Mouse (Mus musculus) hindbrain, embryonic 15.5 days (tissue): ENCODE data around the gene Bub1. TPM values are rescaled to one million over a fixed set of nuclear protein-coding genes. Genes with fewer than 3 reads are reported as not detected.
A peak's percentile ranks its signal among the peaks of the same experiment; 100 is the strongest.

Experiments
- ATAC-seq: fragments of 200-750 bp; cut with Nextera tagmentation; 2 replicates; pipeline ENCODE4 v1.8.0; 2017; ENCODE audit warnings: low read depth, moderate number of reproducible peaks, moderate TSS enrichment; ENCODE audit not compliant: low FRiP score
- H3K27ac ChIP-seq: fragments of 300-500 bp; sonication (generic); replicated peaks from 2 replicates; pipeline ENCODE4 v1.5.1; 2015; ENCODE audit warnings: mild to moderate bottlenecking, inconsistent platforms
- H3K27me3 ChIP-seq: fragments of 300-500 bp; sonication (generic); 2 replicates; pipeline ENCODE4 v1.6.1; 2015; ENCODE audit warnings: control low read depth, inconsistent platforms
- H3K36me3 ChIP-seq: fragments of 300-500 bp; sonication (generic); 2 replicates; pipeline ENCODE4 v1.6.1; 2015; ENCODE audit warnings: control low read depth, inconsistent platforms
- H3K4me1 ChIP-seq: fragments of 300-500 bp; sonication (generic); replicated peaks from 2 replicates; pipeline ENCODE4 v1.6.1; 2015; ENCODE audit warnings: control low read depth, inconsistent platforms
- H3K4me2 ChIP-seq: fragments of 300-500 bp; sonication (generic); 2 replicates; pipeline ENCODE4 v1.6.1; 2015; ENCODE audit warnings: moderate library complexity, mild to moderate bottlenecking, inconsistent platforms
- H3K4me3 ChIP-seq: fragments of 300-500 bp; sonication (generic); 2 replicates; pipeline ENCODE4 v1.5.1; 2015; ENCODE audit warnings: mild to moderate bottlenecking, inconsistent platforms
- H3K9ac ChIP-seq: fragments of 300-500 bp; sonication (generic); 2 replicates; pipeline ENCODE4 v1.6.1; 2015; ENCODE audit warnings: inconsistent platforms
- H3K9me3 ChIP-seq: fragments of 300-500 bp; sonication (generic); 2 replicates; pipeline ENCODE4 v1.6.1; 2016; ENCODE audit warnings: control low read depth, inconsistent platforms
- WGBS: fragments of 180-500 bp; shearing (Covaris S2); methylation state at CpG from one replicate; pipeline ENCODE4 v1.1.7; 2015; 5-methylcytosine and 5-hydroxymethylcytosine counted together
- polyA plus RNA-seq: library from polyadenylated mRNA; unstranded; fragments of >200 nt; fragmentation: Nextera tagmentation; extraction: Ambion mirVana; gene quantifications from 2 replicates; pipeline ENCODE4 v1.2.1, GENCODE M21; 2015

The Bub1 gene
- polyA plus RNA-seq, 1 experiment from 2014 or later: 10.9 TPM

DNA sequence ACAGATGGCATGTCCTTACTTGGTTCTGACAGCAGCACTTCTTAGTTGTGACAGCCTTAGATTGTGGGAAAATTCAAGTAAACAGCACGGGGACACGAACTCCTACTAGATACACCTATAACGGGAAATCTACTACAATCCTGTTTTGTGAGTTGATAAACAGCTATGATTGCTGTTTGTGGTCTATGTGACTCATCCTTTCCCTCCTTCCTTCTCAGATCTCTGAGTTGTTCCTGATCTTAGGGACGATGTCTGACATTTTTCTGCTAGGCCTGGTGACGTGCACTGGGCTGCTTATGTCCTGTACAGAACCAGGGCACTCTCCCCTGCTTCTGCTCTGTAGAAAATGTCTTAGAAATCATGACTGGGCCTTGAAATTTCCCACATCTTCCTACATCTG lies 70.1 kb downstream of the Bub1 start:
- H3K36me3 ChIP-seq: peaks cover 13% of the 10 kb centered on the region
- no peak overlapping the region for H3K27ac ChIP-seq
- no peaks in the 10 kb centered on the region for H3K27me3 ChIP-seq
- H3K4me2 ChIP-seq: no peak overlapping the region
- H3K4me1 ChIP-seq: 0 out of 2 replicates have a peak, but pooled peaks cover 6% of the 10 kb centered on the region
- ATAC-seq: no peak
- H3K9me3 ChIP-seq: no peaks in the 10 kb centered on the region
- WGBS: 96% methylated on average over 5 of the region's 5 CpGs
- no peak overlapping the region for H3K4me3 ChIP-seq
- no peak overlapping the region for H3K9ac ChIP-seq

DNA sequence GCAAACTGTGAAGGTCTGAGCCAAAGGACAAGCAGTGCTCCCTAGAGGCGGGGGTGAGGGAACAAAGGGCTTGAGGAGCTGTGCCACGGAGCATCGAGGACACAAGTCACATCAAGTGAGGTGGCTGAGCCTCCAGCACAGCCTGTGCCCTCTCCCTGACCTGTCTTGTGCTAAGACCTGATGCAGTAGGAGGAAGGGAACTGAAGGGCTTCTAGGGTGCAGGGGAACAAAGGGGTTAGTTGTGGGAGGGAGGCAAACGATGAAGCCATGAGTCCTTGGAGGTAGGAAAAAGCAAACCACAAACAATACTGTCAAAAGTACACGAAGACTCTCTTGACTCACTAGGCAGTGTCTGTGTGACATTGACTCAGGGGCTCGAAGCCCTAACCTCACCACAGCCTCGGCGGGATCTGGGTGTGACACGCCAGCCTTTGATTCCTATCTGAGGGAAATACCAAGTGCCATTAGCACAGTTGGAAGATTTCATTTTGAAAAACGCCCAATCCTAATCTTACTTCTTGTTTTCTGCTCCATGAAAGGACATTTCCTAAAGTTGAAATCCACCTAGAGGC lies 71.2 kb downstream of the Bub1 start:
- Histone ChIP-seq H3K27ac (no peak overlapping the region), H3K9ac (no peak overlapping the region), H3K4me1 (0 out of 2 replicates have a peak, but pooled peaks cover 6% of the 10 kb centered on the region), H3K4me2 (no peak overlapping the region), H3K4me3 (no peak overlapping the region), H3K27me3 (no peaks in the 10 kb centered on the region), H3K36me3 (peaks cover 13% of the 10 kb centered on the region), H3K9me3 (no peaks in the 10 kb centered on the region)
- ATAC-seq: no peak
- WGBS: 78% methylated on average over 10 of the region's 10 CpGs

DNA sequence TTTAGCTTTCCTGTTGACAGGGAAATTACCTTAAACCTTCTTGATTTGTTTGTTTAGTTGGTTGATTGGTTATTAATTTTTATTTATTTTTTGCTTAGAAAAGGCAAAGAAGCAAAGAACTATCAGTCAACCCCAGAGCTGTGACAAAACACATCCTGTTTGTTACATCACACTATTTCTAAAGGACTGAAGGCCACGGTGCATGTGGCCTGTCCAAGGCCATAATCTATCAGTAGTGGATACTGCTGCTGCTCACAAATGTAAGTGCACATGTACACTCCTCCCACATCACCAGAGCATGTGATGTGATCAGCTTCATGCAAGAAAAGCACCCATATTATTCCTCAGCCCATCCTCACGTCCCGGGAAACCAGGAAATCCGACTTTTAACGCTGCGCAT lies 71.7 kb downstream of the Bub1 start:
- 92% methylated on average over 6 of the region's 6 CpGs for WGBS
- Histone ChIP-seq H3K4me1 (0 out of 2 replicates have a peak, but pooled peaks cover 6% of the 10 kb centered on the region), H3K9me3 (no peaks in the 10 kb centered on the region), H3K27me3 (no peaks in the 10 kb centered on the region), H3K36me3 (peaks cover 13% of the 10 kb centered on the region), H3K27ac (no peak overlapping the region), H3K9ac (no peak overlapping the region), H3K4me3 (no peak overlapping the region), H3K4me2 (no peak overlapping the region)
- no peak for ATAC-seq

DNA sequence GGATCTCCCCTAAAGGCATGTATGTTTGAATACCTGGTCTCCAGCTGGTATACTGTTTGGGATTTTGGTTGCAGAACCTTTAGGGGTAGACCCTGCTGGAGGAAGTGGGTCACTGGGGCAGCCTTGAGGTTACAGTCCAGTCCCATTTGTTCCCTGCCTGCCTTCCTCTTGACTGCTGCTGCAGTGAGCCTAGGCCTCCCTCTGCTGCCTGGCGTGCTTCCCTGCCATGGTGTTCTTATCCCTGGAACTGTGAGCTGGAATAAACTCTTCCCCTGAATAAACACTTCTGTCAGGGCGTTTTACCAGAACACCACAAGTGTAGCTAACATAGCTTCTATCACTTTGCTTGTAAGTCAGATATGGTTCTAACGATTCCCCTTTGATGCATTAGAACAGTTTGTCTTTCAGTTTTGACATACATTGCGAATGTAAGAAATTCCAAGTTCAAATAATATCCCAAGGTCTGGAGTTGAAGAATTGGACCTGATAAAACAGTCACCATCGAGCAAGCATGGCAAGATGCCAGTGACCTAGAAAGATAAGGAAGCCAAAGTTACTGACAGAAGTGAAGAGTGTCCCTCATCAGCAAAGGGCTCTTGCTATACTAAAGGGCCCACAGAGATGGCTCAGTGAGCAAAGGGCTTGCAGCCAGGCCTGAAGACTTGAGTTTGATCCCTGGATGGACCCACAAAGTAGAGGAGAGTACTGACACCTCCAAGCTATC lies 72.3 kb downstream of the Bub1 start:
- Histone ChIP-seq H3K4me3 (no peak overlapping the region), H3K4me2 (no peak overlapping the region), H3K27me3 (no peaks in the 10 kb centered on the region), H3K36me3 (peaks cover 13% of the 10 kb centered on the region), H3K9ac (no peak overlapping the region), H3K9me3 (no peaks in the 10 kb centered on the region), H3K27ac (no peak overlapping the region), H3K4me1 (0 out of 2 replicates have a peak, but pooled peaks cover 6% of the 10 kb centered on the region)
- 95% methylated on average over 5 of the region's 5 CpGs for WGBS
- ATAC-seq: no peak

DNA sequence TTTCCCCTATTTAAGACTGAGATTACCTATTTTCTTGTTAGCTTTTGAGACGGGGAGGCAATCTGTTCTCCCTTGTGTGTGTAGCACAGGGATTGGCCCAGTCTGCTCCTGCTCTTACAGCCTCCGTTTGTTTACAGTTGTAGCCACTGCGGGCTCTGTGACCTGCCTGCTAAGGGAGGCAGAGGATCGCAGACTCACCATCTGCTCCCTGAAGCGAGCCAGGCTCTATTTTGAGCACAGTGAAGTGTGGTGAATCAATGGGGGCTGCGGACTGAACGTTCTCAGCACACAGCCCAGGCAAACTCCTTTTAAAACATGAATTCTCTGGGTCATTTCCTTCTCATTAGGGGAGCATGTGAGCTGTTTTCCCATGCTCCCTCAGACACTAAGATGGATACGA lies 74.5 kb downstream of the Bub1 start:
- Histone ChIP-seq H3K9ac (no peak overlapping the region), H3K4me1 (0 out of 2 replicates have a peak, but pooled peaks cover 6% of the 10 kb centered on the region), H3K27me3 (no peaks in the 10 kb centered on the region), H3K9me3 (no peaks in the 10 kb centered on the region), H3K4me2 (no peak overlapping the region), H3K4me3 (no peak overlapping the region), H3K27ac (no peak overlapping the region), H3K36me3 (peaks cover 10% of the 10 kb centered on the region; the same call in 1 of the 2 replicates)
- ATAC-seq: peak; percentile 61; the same call in 1 of the 2 replicates
- WGBS: 31% methylated on average over 8 of the region's 8 CpGs

DNA sequence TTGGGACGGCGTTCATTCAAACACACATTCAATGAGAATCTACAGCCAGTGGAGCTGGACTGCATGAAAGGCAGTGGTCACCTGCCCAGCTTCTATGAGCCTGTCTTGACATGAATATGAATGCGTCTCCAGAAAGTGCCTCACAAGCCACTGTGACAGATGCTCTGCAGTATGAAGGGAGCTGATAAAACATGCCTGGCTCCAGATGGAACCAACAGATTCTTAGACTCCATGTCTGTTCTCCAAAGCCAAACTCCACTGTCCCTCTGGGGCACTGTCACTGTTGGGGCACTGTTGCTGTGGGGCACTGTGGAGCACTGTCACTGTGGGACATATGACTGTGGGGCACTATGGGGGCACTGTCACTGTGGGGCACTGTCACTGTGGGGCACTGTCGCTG lies 77.6 kb downstream of the Bub1 start:
- Histone ChIP-seq H3K9me3 (no peaks in the 10 kb centered on the region), H3K27ac (no peak overlapping the region), H3K9ac (no peak overlapping the region), H3K4me1 (0 out of 2 replicates have a peak, but pooled peaks cover 6% of the 10 kb centered on the region), H3K27me3 (no peaks in the 10 kb centered on the region), H3K4me2 (no peak overlapping the region), H3K36me3 (0 out of 2 replicates have a peak, but pooled peaks cover 3% of the 10 kb centered on the region), H3K4me3 (no peak overlapping the region)
- no peak for ATAC-seq
- 90% methylated on average over 4 of the region's 4 CpGs for WGBS

DNA sequence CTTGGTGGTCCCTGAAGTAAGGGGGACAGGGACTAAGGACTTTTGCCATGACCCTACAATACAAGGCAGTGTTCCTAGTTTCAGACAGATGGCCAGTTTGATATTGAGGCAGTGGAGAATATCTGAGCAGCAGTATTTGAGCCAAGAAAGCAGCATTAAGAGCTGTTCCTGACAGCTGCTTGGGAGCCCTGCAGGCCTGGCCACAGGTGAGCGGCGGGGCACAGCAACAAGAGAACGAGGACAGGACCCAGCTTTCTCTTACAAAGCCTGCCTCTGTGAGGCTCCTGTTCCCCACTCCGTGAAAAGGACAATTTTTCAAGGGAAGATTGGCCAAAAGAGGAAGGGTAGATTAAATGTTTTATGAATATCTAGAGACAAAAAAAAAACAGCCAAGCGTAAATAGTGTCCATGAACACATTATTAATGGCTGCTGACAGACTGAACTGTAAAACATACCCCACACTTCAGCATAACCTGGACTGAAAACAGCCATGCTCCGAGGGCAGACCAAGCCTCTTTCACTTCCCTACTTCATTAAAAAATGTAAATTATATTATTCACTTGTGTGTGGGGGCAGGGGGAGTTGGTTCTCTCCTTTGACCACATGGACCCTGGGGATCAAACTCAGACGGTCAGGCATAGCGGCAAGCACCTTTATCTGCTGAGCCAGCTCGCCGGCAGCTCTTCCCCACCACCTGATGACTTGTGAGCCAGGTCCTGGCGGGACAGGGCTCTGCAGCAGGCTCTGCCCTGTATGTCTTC lies 79.6 kb downstream of the Bub1 start:
- no peak for ATAC-seq
- no peak overlapping the region for H3K4me2 ChIP-seq
- no peaks in the 10 kb centered on the region for H3K4me1 ChIP-seq
- no peak overlapping the region for H3K27ac ChIP-seq
- H3K27me3 ChIP-seq: no peaks in the 10 kb centered on the region
- WGBS: 77% methylated on average over 11 of the region's 11 CpGs
- H3K36me3 ChIP-seq: 0 out of 2 replicates have a peak, but pooled peaks cover 3% of the 10 kb centered on the region
- H3K4me3 ChIP-seq: no peak overlapping the region
- no peaks in the 10 kb centered on the region for H3K9me3 ChIP-seq
- no peak overlapping the region for H3K9ac ChIP-seq

Other genes with a start within 250 kb of the Bub1 start
- 7.1 and 7.2 TPM in 2 replicates for gene Zfp661, start 244.8 kb downstream of the Bub1 start, polyA plus RNA-seq
- gene Mrps5, start 244.6 kb downstream of the Bub1 start, polyA plus RNA-seq: 130 and 142 TPM in 2 replicates
- 2.9 and 4.8 TPM in 2 replicates for gene Mal, start 175.2 kb downstream of the Bub1 start, polyA plus RNA-seq
- gene Mall, start 101.9 kb downstream of the Bub1 start, polyA plus RNA-seq: 1.4 TPM in 2 replicates
- gene Nphp1, start 43.0 kb downstream of the Bub1 start, polyA plus RNA-seq: 14.2 and 16.8 TPM in 2 replicates
- 44.1 and 47.5 TPM in 2 replicates for gene Mtln, start 39.4 kb downstream of the Bub1 start, polyA plus RNA-seq
- 0.16 TPM in 1 of 2 replicates, not detected in the other for gene Acoxl, start 7.0 kb upstream of the Bub1 start, polyA plus RNA-seq